Mouse (Mus musculus): ENCODE data around the gene Jrkl. TPM values are rescaled to one million over a fixed set of nuclear protein-coding genes. Genes with fewer than 3 reads are reported as not detected.

Gene Jrkl
- total and polyA plus RNA-seq, 2 experiments from 2014 or later: 4.2 to 4.3 TPM

DNA sequence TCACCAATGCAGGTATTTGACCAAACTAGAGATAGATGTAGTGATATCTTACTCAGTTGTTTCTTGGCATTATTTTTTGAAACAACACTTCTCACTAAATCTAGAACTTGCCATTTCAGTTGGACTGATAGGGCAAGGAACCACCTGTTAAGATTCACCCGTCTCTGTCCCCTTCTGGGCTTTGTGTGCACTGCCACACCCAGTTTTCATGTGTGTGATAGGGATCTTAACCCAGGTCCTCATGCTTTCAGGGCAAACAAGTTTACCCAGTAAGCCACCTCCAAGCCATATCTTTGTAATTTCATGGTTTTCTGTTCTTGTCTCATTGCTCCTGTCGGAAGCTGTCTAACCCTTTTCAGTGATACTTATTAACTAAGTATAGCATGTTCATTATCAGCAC, 5.6 kb upstream of the Jrkl start:
- H3K4me3 ChIP-seq (ENCODE audit: low read depth, low read length): no peak overlapping the region
- TF ChIP-seq CTCF (IDR thresholded peaks at IDR 0.05): no peak
- H3K27me3 ChIP-seq (ENCODE audit: insufficient read depth, low read length): no peaks in the 10 kb centered on the region
- no peak overlapping the region for H3K27ac ChIP-seq (ENCODE audit: low read depth, low read length)
- H3K36me3 ChIP-seq (ENCODE audit: insufficient read depth, low read length): no peaks in the 10 kb centered on the region
- ATAC-seq (ENCODE audit: low FRiP score) (no peak), DNase-seq (ENCODE audit: low spot score) (no peak)
- no peaks in the 10 kb centered on the region for H3K9me3 ChIP-seq (ENCODE audit: low read length)
- peaks cover 5% of the 10 kb centered on the region; the same call in 1 of the 2 replicates for H3K4me1 ChIP-seq (ENCODE audit: insufficient read depth, low read length)
- H3K9ac ChIP-seq (replicated peaks; ENCODE audit: low read length, poor library complexity, severe bottlenecking): no peak overlapping the region
- no peak overlapping the region for H3K4me2 ChIP-seq (ENCODE audit: low read depth, low read length, poor library complexity, severe bottlenecking)
- WGBS: 91% methylated on average over 2 of the region's 2 CpGs

DNA sequence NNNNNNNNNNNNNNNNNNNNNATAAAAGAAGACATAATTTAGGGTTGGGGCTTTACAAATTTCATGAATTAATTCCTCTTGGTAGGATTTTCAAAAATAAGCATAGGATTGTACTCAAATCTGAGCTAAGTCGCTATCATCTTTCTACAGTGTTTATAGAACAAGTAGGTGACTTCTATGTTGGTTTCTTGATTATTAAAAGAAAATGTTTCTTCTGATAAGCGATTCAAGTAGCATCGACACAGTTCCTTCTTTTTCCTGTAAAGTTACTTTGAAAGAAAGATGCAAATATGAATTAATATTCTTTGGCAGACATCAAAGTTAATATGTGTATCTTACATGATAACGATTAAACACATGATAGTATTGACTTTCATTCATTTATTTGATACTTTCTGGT, 2.5 kb upstream of the Jrkl start:
- WGBS: 94% methylated on average over 4 of the region's 4 CpGs
- Histone ChIP-seq H3K4me1 (ENCODE audit: insufficient read depth, low read length) (peaks cover 16% of the 10 kb centered on the region; the same call in 1 of the 2 replicates), H3K9ac (replicated peaks; ENCODE audit: low read length, poor library complexity, severe bottlenecking) (no peak overlapping the region), H3K9me3 (ENCODE audit: low read length) (no peaks in the 10 kb centered on the region), H3K27me3 (ENCODE audit: insufficient read depth, low read length) (no peaks in the 10 kb centered on the region), H3K4me2 (ENCODE audit: low read depth, low read length, poor library complexity, severe bottlenecking) (0 out of 2 replicates have a peak overlapping the region, but pooled peaks have one; percentile 75), H3K27ac (ENCODE audit: low read depth, low read length) (no peak overlapping the region), H3K4me3 (ENCODE audit: low read depth, low read length) (no peak overlapping the region), H3K36me3 (ENCODE audit: insufficient read depth, low read length) (no peaks in the 10 kb centered on the region)
- no peak for ATAC-seq (ENCODE audit: low FRiP score)
- TF ChIP-seq CTCF (IDR thresholded peaks at IDR 0.05): no peak
- DNase-seq (ENCODE audit: low spot score): no peak

DNA sequence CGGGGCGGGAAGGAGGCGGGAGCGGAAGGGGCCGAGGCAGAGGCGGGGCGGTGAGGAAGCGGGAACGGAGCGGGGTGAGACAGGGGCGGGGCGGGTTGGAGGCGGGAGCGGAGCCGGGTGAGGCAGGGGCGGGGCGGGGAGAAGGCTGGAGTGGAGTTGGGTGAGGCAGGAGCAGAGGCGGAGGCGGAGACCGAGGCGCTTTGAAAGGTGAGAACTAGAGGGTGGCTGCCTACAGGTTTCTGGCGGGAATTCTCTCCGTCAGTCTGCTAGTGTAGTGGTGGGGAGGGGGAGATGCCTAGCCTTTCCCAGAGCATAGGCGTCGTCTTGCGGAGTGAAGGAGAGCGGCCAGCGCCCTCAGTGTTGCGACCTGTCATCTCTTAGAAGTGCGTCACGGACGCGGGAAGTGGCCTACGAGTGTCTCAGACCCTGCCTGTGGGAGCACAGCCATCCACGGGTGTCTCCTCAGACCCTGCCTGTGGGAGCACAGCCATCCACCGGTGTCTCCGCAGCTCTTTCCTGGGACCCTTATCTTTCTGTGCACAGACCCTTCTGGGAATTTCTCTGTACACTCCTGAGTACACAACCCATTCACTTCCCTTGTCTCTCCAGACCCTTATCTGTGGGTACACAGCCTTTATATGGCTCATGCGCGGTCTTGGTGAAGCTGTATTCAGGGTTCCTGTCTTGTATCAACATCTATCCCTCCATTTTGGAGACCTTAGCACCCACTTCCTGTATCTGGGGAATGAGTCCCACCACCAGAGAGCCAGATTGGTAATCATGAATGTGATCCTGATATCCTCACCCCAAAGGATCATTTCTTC, 1.4 kb upstream of the Jrkl start, which contains the start of gene Ccdc82:
Gene Ccdc82 (plus strand): TSS at position 141 of the 824 bp plus-strand sequence.
- Histone ChIP-seq H3K27ac (ENCODE audit: low read depth, low read length) (peak within 1 kb of the TSS; percentile 85), H3K36me3 (ENCODE audit: insufficient read depth, low read length) (no peaks in the 10 kb centered on the region), H3K27me3 (ENCODE audit: insufficient read depth, low read length) (no peaks in the 10 kb centered on the region), H3K9me3 (ENCODE audit: low read length) (no peaks in the 10 kb centered on the region), H3K9ac (replicated peaks; ENCODE audit: low read length, poor library complexity, severe bottlenecking) (peak within 1 kb of the TSS; percentile 70), H3K4me1 (ENCODE audit: insufficient read depth, low read length) (peaks cover 16% of the 10 kb centered on the region; the same call in 1 of the 2 replicates), H3K4me2 (ENCODE audit: low read depth, low read length, poor library complexity, severe bottlenecking) (peak within 1 kb of the TSS; percentile 75), H3K4me3 (ENCODE audit: low read depth, low read length) (peak within 1 kb of the TSS; percentile 66)
- TF ChIP-seq CTCF (IDR thresholded peaks at IDR 0.05): peak; percentile 17; the same call in 1 of the 2 replicates
- peak; percentile 96 for ATAC-seq (ENCODE audit: low FRiP score)
- DNase-seq (ENCODE audit: low spot score): peak; percentile 88
- WGBS: 3% methylated on average over 28 of the region's 39 CpGs

- H3K4me2 ChIP-seq (ENCODE audit: low read depth, low read length, poor library complexity, severe bottlenecking): no peak overlapping the region
- TF ChIP-seq CTCF (IDR thresholded peaks at IDR 0.05): peak; percentile 78
- DNase-seq (ENCODE audit: low spot score) (peak; percentile 61), ATAC-seq (ENCODE audit: low FRiP score) (no peak)
- peaks cover 12% of the 10 kb centered on the region; the same call in 1 of the 2 replicates for H3K4me1 ChIP-seq (ENCODE audit: insufficient read depth, low read length)
- H3K4me3 ChIP-seq (ENCODE audit: low read depth, low read length): no peak overlapping the region
- H3K36me3 ChIP-seq (ENCODE audit: insufficient read depth, low read length): no peaks in the 10 kb centered on the region
- H3K9ac ChIP-seq (replicated peaks; ENCODE audit: low read length, poor library complexity, severe bottlenecking): no peak overlapping the region
- no peak overlapping the region for H3K27ac ChIP-seq (ENCODE audit: low read depth, low read length)
- no peaks in the 10 kb centered on the region for H3K9me3 ChIP-seq (ENCODE audit: low read length)
- no peaks in the 10 kb centered on the region for H3K27me3 ChIP-seq (ENCODE audit: insufficient read depth, low read length)
These were observed 3.3 kb downstream of the Jrkl start for GRCm38 (mm10) chr9:13242321-13242720.

- Histone ChIP-seq H3K27me3 (ENCODE audit: insufficient read depth, low read length) (no peaks in the 10 kb centered on the region), H3K36me3 (ENCODE audit: insufficient read depth, low read length) (no peaks in the 10 kb centered on the region), H3K4me3 (ENCODE audit: low read depth, low read length) (no peak overlapping the region), H3K4me2 (ENCODE audit: low read depth, low read length, poor library complexity, severe bottlenecking) (no peak overlapping the region), H3K27ac (ENCODE audit: low read depth, low read length) (no peak overlapping the region), H3K9ac (replicated peaks; ENCODE audit: low read length, poor library complexity, severe bottlenecking) (no peak overlapping the region), H3K9me3 (ENCODE audit: low read length) (no peaks in the 10 kb centered on the region), H3K4me1 (ENCODE audit: insufficient read depth, low read length) (no peaks in the 10 kb centered on the region)
- DNase-seq (ENCODE audit: low spot score) (peak; percentile 81), ATAC-seq (ENCODE audit: low FRiP score) (peak; percentile 63; the same call in 1 of the 2 replicates)
- WGBS: 22% methylated on average over 5 of the region's 5 CpGs
- peak; percentile 93 for TF ChIP-seq CTCF (IDR thresholded peaks at IDR 0.05)
These were observed 13.9 kb downstream of the Jrkl start for GRCm38 (mm10) chr9:13231545-13232216.

- 6% methylated on average over 4 of the region's 4 CpGs for WGBS
- TF ChIP-seq CTCF (IDR thresholded peaks at IDR 0.05): no peak
- Histone ChIP-seq H3K9ac (replicated peaks; ENCODE audit: low read length, poor library complexity, severe bottlenecking) (no peak overlapping the region), H3K27ac (ENCODE audit: low read depth, low read length) (no peak overlapping the region), H3K4me3 (ENCODE audit: low read depth, low read length) (no peak overlapping the region), H3K27me3 (ENCODE audit: insufficient read depth, low read length) (no peaks in the 10 kb centered on the region), H3K4me2 (ENCODE audit: low read depth, low read length, poor library complexity, severe bottlenecking) (no peak overlapping the region), H3K4me1 (ENCODE audit: insufficient read depth, low read length) (no peaks in the 10 kb centered on the region), H3K9me3 (ENCODE audit: low read length) (no peaks in the 10 kb centered on the region), H3K36me3 (ENCODE audit: insufficient read depth, low read length) (no peaks in the 10 kb centered on the region)
- DNase-seq (ENCODE audit: low spot score): no peak
- ATAC-seq (ENCODE audit: low FRiP score): no peak
These were observed 15.1 kb downstream of the Jrkl start for GRCm38 (mm10) chr9:13230553-13230952.
